Mouse (Mus musculus) gastrocnemius, postnatal 14 days (tissue): ENCODE data around the gene Zfp112. TPM values are rescaled to one million over a fixed set of nuclear protein-coding genes. Genes with fewer than 3 reads are reported as not detected.

ENCODE experiments used
- DNase-seq: peaks from one replicate; pipeline ENCODE4 v3.0.0; 2021; ENCODE audit warnings: mixed read lengths
- intact Hi-C: fragments of 180-260 bp; cut with DNase I; formaldehyde crosslinking; loops from one replicate; pipeline ENCODE4 v1.15.1; 2025; ENCODE audit warnings: low total_unique reads
- total RNA-seq, 2 experiments: library from RNA; stranded (reverse); gene quantifications; 2 replicates each; pipeline ENCODE4 v1.2.3; 2021

Gene Zfp112
- total RNA-seq, 2 experiments from 2014 or later: 2.7 to 3.5 TPM

- peak; percentile 43 for DNase-seq
- intact Hi-C loops: no loop called here
Measured at GRCm38 (mm10) chr7:24174618-24175336, 62.7 kb downstream of the Zfp112 start, which contains the start of gene Zfp114. Gene Zfp114 (plus strand): TSS chr7:24175060.

GRCm38 (mm10) chr7:24175337-24175711 is 63.2 kb downstream of the Zfp112 start:
- intact Hi-C loops: no loop called here
- no peak for DNase-seq

Other genes starting within 250 kb of the Zfp112 start
- gene Vmn1r177, start 245.9 kb upstream of the Zfp112 start, total RNA-seq: not detected
- gene Vmn1r178, start 220.3 kb upstream of the Zfp112 start, total RNA-seq: not detected
- gene Vmn1r179, start 185.3 kb upstream of the Zfp112 start, total RNA-seq: not detected
- gene Vmn1r180, start 161.7 kb upstream of the Zfp112 start, total RNA-seq: not detected
- not detected for gene Vmn1r181, start 137.7 kb upstream of the Zfp112 start, total RNA-seq
- not detected for gene V1rd19, start 110.6 kb upstream of the Zfp112 start, total RNA-seq
- gene Vmn1r183, start 59.1 kb upstream of the Zfp112 start, total RNA-seq: not detected
- gene Zfp180, start 30.4 kb upstream of the Zfp112 start, total RNA-seq: 1 to 10 TPM; 5.8 to 6.0 TPM
- gene Zfp235, start 21.9 kb downstream of the Zfp112 start, total RNA-seq: 1 to 10 TPM; 3.8 to 4.0 TPM
- gene Zfp114, start 62.7 kb downstream of the Zfp112 start, total RNA-seq: under 1 TPM in 1 of 2 experiments, not detected in 1; 0.51 TPM
- gene Zfp111, start 99.1 kb downstream of the Zfp112 start, total RNA-seq: 1 to 10 TPM; 3.6 to 4.7 TPM
- gene Zfp109, start 125.2 kb downstream of the Zfp112 start, total RNA-seq: 1 to 10 TPM; 1.5 to 1.7 TPM
- gene Zfp108, start 142.5 kb downstream of the Zfp112 start, total RNA-seq: 1 to 10 TPM; 1.4 TPM
- gene Zfp93, start 158.1 kb downstream of the Zfp112 start, total RNA-seq: 1 to 10 TPM; 3.0 to 3.7 TPM
- 1 to 10 TPM; 2.6 to 3.8 TPM for gene Zfp61, start 188.9 kb downstream of the Zfp112 start, total RNA-seq
- gene Zfp94, start 204.4 kb downstream of the Zfp112 start, total RNA-seq: 1 to 10 TPM; 1.7 to 2.4 TPM
- not detected for gene Tescl, start 221.6 kb downstream of the Zfp112 start, total RNA-seq
- gene Lypd5, start 236.9 kb downstream of the Zfp112 start, total RNA-seq: not detected